Mouse (Mus musculus): ENCODE measurements around the gene Cebpa. TPM values are rescaled to one million over a fixed set of nuclear protein-coding genes. Genes with fewer than 3 reads are reported as not detected.

The Cebpa gene
- total RNA-seq (2023) = 10 to 100 TPM; 61.3 to 71.8 TPM

DNA sequence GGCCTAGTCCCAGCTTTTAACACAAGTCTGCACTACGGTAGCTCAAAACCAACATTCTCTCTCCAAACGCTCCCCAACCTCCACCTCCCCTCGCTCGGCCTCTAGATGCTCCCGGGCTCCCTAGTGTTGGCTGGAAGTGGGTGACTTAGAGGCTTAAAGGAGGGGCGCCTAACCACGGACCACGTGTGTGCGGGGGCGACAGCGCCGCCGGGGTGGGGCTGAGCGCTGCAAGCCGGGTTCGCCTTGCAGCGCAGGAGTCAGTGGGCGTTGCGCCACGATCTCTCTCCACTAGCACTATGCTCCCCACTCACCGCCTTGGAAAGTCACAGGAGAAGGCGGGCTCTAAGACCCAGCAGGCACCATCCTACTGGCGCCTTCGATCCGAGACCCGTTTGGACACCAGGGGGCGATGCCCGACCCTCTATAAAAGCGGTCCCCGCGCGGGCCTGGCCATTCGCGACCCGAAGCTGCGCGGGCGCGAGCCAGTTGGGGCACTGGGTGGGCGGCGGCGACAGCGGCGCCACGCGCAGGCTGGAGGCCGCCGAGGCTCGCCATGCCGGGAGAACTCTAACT lies at the start of gene Cebpa:
Cebpa (plus strand) TSS at position 453 of the 573 bp plus-strand sequence.

Other genes starting within 250 kb of the Cebpa start
- 10 to 100 TPM; 18.1 to 19.8 TPM for gene Pepd, start 206.9 kb upstream of the Cebpa start, total RNA-seq (2023)
- 10 to 100 TPM; 33.7 to 43.1 TPM for gene Cebpg, start 62.7 kb upstream of the Cebpa start, total RNA-seq (2023)
- not detected for gene Slc7a10, start 67.1 kb downstream of the Cebpa start, total RNA-seq (2023)
- gene Lrp3, start 96.2 kb downstream of the Cebpa start, total RNA-seq (2023) = under 1 TPM in 1 of 2 experiments, not detected in 1; 0.09 TPM
- gene Gpatch1, start 199.1 kb downstream of the Cebpa start, total RNA-seq (2023) = 1 to 10 TPM; 7.6 to 9.3 TPM
- under 1 TPM; 0.13 to 0.72 TPM for gene Rhpn2, start 214.9 kb downstream of the Cebpa start, total RNA-seq (2023)